Mouse (Mus musculus): ENCODE measurements around the gene Nup214.

DNA sequence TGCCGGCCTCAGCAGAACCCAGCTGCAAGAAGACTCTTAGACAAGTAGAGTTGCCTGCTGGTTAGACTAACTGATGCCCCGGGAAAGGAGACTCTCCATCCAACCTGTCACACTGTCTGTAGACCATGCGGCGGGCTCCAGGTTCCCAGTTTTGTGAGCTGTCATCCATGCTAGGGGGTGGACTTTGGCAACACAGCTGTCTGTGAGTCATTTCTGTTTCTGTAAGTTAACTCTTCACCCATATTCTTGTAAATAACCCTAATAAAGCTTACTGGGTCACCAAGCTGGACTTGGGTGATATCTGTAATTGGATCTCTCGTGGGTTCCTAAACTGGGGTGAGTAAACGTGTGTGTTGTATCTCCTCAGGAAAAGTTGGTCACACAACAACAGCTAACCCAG is 25.4 kb upstream of the Nup214 start:
- no peak for TF ChIP-seq CTCF (IDR thresholded peaks at IDR 0.05; ENCODE audit: control insufficient read depth, insufficient read depth, insufficient read length)
- no peak for TF ChIP-seq USF1 (IDR thresholded peaks at IDR 0.05; ENCODE audit: low read depth)
- TF ChIP-seq MAX (IDR thresholded peaks at IDR 0.05): no peak
- no peak for TF ChIP-seq CEBPB (IDR thresholded peaks at IDR 0.05; ENCODE audit: low read depth)
- no peak for TF ChIP-seq FOSL1 (IDR thresholded peaks at IDR 0.05; ENCODE audit: insufficient read depth, low read length, poor library complexity, severe bottlenecking)
- TF ChIP-seq MYOD1 (IDR thresholded peaks at IDR 0.05; ENCODE audit: control insufficient read depth, insufficient read length, low read depth): no peak
- TF ChIP-seq MYOG (IDR thresholded peaks at IDR 0.05; ENCODE audit: control insufficient read depth, extremely low read depth, insufficient read length): no peak
